Mouse (Mus musculus) stomach, postnatal 0 days (tissue): ENCODE data around the gene Calca.

Experiments used
- CTCF ChIP-seq: IDR thresholded peaks from 2 replicates; pipeline ENCODE4 v1.5.1; 2016; ENCODE audit warnings: antibody characterized with exemption, low read depth, mild to moderate bottlenecking, moderate library complexity
- EP300 ChIP-seq: optimal IDR thresholded peaks from 2 replicates; pipeline ENCODE3; 2016; ENCODE audit warnings: antibody characterized with exemption

- TF ChIP-seq EP300 (no peak), CTCF (no peak)
Observed at GRCm38 (mm10) chr7:114671405-114671804, 35.2 kb upstream of the Calca start.
